Mouse (Mus musculus) thymus, adult 2 months (tissue): Measurements from ENCODE around the gene Rpl3.

ENCODE experiments used
- CTCF ChIP-seq: fragments of 200-500 bp; IDR thresholded peaks from 2 replicates; pipeline ENCODE4 v1.5.1; 2012; ENCODE audit warnings: mild to moderate bottlenecking, control low read depth, low read length, moderate library complexity, borderline replicate concordance; ENCODE audit not compliant: control insufficient read depth, poor library complexity, insufficient read depth; ENCODE audit errors: extremely low read depth
- POLR2A ChIP-seq: fragments of 200-500 bp; IDR thresholded peaks from 2 replicates; pipeline ENCODE4 v1.6.1; 2012; ENCODE audit warnings: mild to moderate bottlenecking, low read length, control low read depth, moderate library complexity; ENCODE audit not compliant: control insufficient read depth, poor library complexity, insufficient read depth; ENCODE audit errors: extremely low read depth

DNA sequence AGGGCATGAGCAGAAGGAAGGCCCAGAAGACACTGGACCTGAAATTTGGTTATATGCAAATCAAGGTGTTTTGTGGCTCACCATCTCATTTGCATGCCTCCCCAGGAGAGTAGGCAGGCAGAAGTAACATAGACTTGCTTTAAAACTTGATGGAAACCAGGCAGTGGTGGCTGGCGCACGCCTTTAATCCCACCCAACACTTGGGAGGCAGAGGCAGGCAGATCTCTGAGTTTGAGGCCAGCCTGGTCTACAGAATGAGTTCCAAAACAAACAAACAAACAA, 53.6 kb downstream of the Rpl3 start:
- TF ChIP-seq CTCF = no peak
- TF ChIP-seq POLR2A = no peak
